Mouse (Mus musculus): ENCODE data around the gene Taco1. TPM values are rescaled to one million over a fixed set of nuclear protein-coding genes. Genes with fewer than 3 reads are reported as not detected.
A peak's percentile ranks its signal among the peaks of the same experiment; 100 is the strongest.

The Taco1 gene
- polyA plus RNA-seq, 1 experiment from 2014 or later, result 8.2 TPM

DNA sequence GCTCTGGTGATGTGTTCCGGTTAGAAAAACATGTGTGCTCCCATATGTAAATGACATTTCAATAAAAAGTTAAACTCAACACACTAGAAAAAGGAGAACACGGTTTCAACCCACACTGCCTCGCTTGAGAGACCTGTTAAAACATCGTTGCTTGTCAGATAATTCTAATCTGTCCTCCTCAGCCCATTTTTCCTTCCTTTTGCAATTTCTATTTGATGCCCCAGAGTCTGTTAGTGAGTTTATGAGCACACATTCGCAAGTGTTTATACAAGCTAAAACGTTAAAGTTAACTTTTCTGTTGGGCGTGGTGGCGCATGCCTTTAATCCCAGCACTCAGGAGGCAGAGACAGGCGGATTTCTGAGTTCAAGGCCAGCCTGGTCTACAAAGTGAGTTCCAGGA is 30.9 kb upstream of the Taco1 start:
- Histone ChIP-seq H3K9me3 (ENCODE audit: control insufficient read depth, low read length) (no peaks in the 10 kb centered on the region), H3K27ac (replicated peaks; ENCODE audit: low read depth, low read length) (no peak overlapping the region), H3K9ac (ENCODE audit: low read depth, low read length) (no peak overlapping the region), H3K36me3 (ENCODE audit: control insufficient read depth, insufficient read depth, low read length) (no peaks in the 10 kb centered on the region), H3K4me2 (ENCODE audit: low read depth, low read length) (no peak overlapping the region), H3K4me1 (ENCODE audit: control insufficient read depth, insufficient read depth, low read length) (peaks cover 12% of the 10 kb centered on the region), H3K27me3 (replicated peaks; ENCODE audit: control insufficient read depth, insufficient read depth, low read length) (no peaks in the 10 kb centered on the region), H3K4me3 (ENCODE audit: low read depth, low read length) (no peak overlapping the region)
- WGBS, result 87% methylated on average over 9 of the region's 9 CpGs
- DNase-seq (ENCODE audit: low spot score) (no peak), ATAC-seq (ENCODE audit: low read depth) (no peak)

GRCm38 (mm10) chr11:106036548-106037417 is 29.1 kb upstream of the Taco1 start, which contains the start of gene Dcaf7:
Dcaf7 (plus strand) TSS chr11:106036872.
- 0 out of 2 replicates have a peak, but pooled peaks cover 2% of the 10 kb centered on the region for H3K36me3 ChIP-seq (ENCODE audit: control insufficient read depth, insufficient read depth, low read length)
- DNase-seq (ENCODE audit: low spot score) (peak; percentile 99), ATAC-seq (ENCODE audit: low read depth) (peak; percentile 99)
- H3K27ac ChIP-seq (replicated peaks; ENCODE audit: low read depth, low read length), result peak within 1 kb of the TSS; percentile 88
- H3K9me3 ChIP-seq (ENCODE audit: control insufficient read depth, low read length), result no peaks in the 10 kb centered on the region
- WGBS, result under 1% methylated on average over 56 of the region's 66 CpGs
- peak within 1 kb of the TSS; percentile 93 for H3K9ac ChIP-seq (ENCODE audit: low read depth, low read length)
- H3K4me2 ChIP-seq (ENCODE audit: low read depth, low read length), result peak within 1 kb of the TSS; percentile 91
- peak within 1 kb of the TSS; percentile 98 for H3K4me3 ChIP-seq (ENCODE audit: low read depth, low read length)
- peaks cover 12% of the 10 kb centered on the region for H3K4me1 ChIP-seq (ENCODE audit: control insufficient read depth, insufficient read depth, low read length)
- no peaks in the 10 kb centered on the region for H3K27me3 ChIP-seq (replicated peaks; ENCODE audit: control insufficient read depth, insufficient read depth, low read length)

DNA sequence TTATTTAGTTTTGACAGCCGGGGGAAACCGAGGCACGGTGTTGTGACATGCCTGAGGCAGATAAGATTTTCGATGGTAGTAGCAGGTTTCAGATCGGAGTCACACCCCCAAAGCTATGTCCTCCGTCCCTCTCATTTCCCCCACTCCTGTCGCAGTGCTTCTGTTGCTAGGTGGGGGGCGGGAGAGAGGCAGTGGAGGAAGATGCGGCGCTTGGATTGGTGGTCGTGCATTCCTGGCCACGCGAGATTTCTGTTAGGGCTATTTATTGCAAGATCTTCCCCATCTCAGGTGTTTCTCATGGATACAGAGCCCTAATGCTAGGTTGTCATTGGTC is 28.5 kb upstream of the Taco1 start:
- DNase-seq (ENCODE audit: low spot score) (peak; percentile 72), ATAC-seq (ENCODE audit: low read depth) (no peak; the same call in 1 of the 2 replicates)
- Histone ChIP-seq H3K4me2 (ENCODE audit: low read depth, low read length) (peak overlapping the region; percentile 91), H3K36me3 (ENCODE audit: control insufficient read depth, insufficient read depth, low read length) (0 out of 2 replicates have a peak, but pooled peaks cover 2% of the 10 kb centered on the region), H3K9me3 (ENCODE audit: control insufficient read depth, low read length) (no peaks in the 10 kb centered on the region), H3K27me3 (replicated peaks; ENCODE audit: control insufficient read depth, insufficient read depth, low read length) (no peaks in the 10 kb centered on the region), H3K4me3 (ENCODE audit: low read depth, low read length) (peak overlapping the region; percentile 98), H3K9ac (ENCODE audit: low read depth, low read length) (peak overlapping the region; percentile 93), H3K27ac (replicated peaks; ENCODE audit: low read depth, low read length) (peak overlapping the region; percentile 88), H3K4me1 (ENCODE audit: control insufficient read depth, insufficient read depth, low read length) (peaks cover 12% of the 10 kb centered on the region)
- WGBS, result 0% methylated on average over 13 of the region's 13 CpGs

- Histone ChIP-seq H3K4me1 (ENCODE audit: control insufficient read depth, insufficient read depth, low read length) (no peaks in the 10 kb centered on the region), H3K27me3 (replicated peaks; ENCODE audit: control insufficient read depth, insufficient read depth, low read length) (no peaks in the 10 kb centered on the region), H3K4me3 (ENCODE audit: low read depth, low read length) (no peak overlapping the region), H3K9ac (ENCODE audit: low read depth, low read length) (no peak overlapping the region), H3K36me3 (ENCODE audit: control insufficient read depth, insufficient read depth, low read length) (peaks cover 30% of the 10 kb centered on the region), H3K4me2 (ENCODE audit: low read depth, low read length) (no peak overlapping the region), H3K9me3 (ENCODE audit: control insufficient read depth, low read length) (no peaks in the 10 kb centered on the region), H3K27ac (replicated peaks; ENCODE audit: low read depth, low read length) (no peak overlapping the region)
- ATAC-seq (ENCODE audit: low read depth) (no peak), DNase-seq (ENCODE audit: low spot score) (no peak)
Measured at GRCm38 (mm10) chr11:106044349-106044748, 21.5 kb upstream of the Taco1 start.

DNA sequence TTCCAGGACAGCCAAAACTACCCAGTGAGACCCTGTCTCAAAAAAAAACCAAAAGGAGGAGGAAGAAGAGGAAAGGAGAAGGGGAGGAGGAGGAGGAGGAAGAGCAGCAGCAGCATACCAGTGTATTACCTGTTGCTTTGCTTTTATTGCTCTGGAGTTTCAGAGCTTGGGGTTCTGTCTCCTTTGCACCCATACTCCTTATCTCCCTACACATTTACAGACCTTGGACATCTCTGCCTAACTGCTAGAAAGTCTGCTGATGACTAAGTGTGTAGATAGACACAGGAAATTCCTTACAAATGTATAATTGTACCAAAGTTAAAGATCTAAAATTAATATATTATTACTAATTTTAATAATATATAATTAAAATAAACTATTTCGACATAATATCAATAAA is 20.6 kb upstream of the Taco1 start:
- WGBS, result 84% methylated on average over 1 of the region's 1 CpGs
- H3K4me3 ChIP-seq (ENCODE audit: low read depth, low read length), result no peak overlapping the region
- ATAC-seq (ENCODE audit: low read depth) (no peak), DNase-seq (ENCODE audit: low spot score) (no peak)
- H3K36me3 ChIP-seq (ENCODE audit: control insufficient read depth, insufficient read depth, low read length), result peaks cover 38% of the 10 kb centered on the region
- no peaks in the 10 kb centered on the region for H3K4me1 ChIP-seq (ENCODE audit: control insufficient read depth, insufficient read depth, low read length)
- H3K27me3 ChIP-seq (replicated peaks; ENCODE audit: control insufficient read depth, insufficient read depth, low read length), result no peaks in the 10 kb centered on the region
- H3K9ac ChIP-seq (ENCODE audit: low read depth, low read length), result no peak overlapping the region
- H3K9me3 ChIP-seq (ENCODE audit: control insufficient read depth, low read length), result no peaks in the 10 kb centered on the region
- no peak overlapping the region for H3K27ac ChIP-seq (replicated peaks; ENCODE audit: low read depth, low read length)
- H3K4me2 ChIP-seq (ENCODE audit: low read depth, low read length), result no peak overlapping the region

DNA sequence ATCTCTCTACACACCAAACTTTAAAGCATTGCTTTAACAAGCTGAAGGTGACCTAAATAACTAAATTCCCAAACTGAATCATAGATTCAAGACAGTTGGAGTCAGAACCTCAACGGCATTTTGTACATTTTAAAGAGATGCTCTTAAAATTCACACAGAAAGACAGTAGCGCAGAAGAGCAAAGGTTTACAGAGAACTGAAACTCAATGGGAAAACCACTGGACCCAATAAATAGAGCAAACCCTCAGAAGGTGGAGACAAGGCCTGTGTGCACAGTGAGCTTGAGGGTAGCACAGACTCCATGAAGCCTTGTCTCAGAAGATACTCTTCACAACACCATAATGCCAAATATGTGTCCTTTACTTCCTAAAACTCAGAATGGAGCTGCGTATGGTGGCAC is 20.1 kb upstream of the Taco1 start:
- no peak for DNase-seq (ENCODE audit: low spot score)
- no peak overlapping the region for H3K27ac ChIP-seq (replicated peaks; ENCODE audit: low read depth, low read length)
- H3K4me2 ChIP-seq (ENCODE audit: low read depth, low read length), result no peak overlapping the region
- no peaks in the 10 kb centered on the region for H3K27me3 ChIP-seq (replicated peaks; ENCODE audit: control insufficient read depth, insufficient read depth, low read length)
- 93% methylated on average over 3 of the region's 3 CpGs for WGBS
- H3K4me1 ChIP-seq (ENCODE audit: control insufficient read depth, insufficient read depth, low read length), result no peaks in the 10 kb centered on the region
- ATAC-seq (ENCODE audit: low read depth), result no peak
- H3K9ac ChIP-seq (ENCODE audit: low read depth, low read length), result no peak overlapping the region
- no peaks in the 10 kb centered on the region for H3K9me3 ChIP-seq (ENCODE audit: control insufficient read depth, low read length)
- peaks cover 43% of the 10 kb centered on the region for H3K36me3 ChIP-seq (ENCODE audit: control insufficient read depth, insufficient read depth, low read length)
- no peak overlapping the region for H3K4me3 ChIP-seq (ENCODE audit: low read depth, low read length)

- Histone ChIP-seq H3K27ac (replicated peaks; ENCODE audit: low read depth, low read length) (no peak overlapping the region), H3K27me3 (replicated peaks; ENCODE audit: control insufficient read depth, insufficient read depth, low read length) (no peaks in the 10 kb centered on the region), H3K4me3 (ENCODE audit: low read depth, low read length) (no peak overlapping the region), H3K36me3 (ENCODE audit: control insufficient read depth, insufficient read depth, low read length) (peaks cover 48% of the 10 kb centered on the region), H3K4me2 (ENCODE audit: low read depth, low read length) (no peak overlapping the region), H3K9me3 (ENCODE audit: control insufficient read depth, low read length) (no peaks in the 10 kb centered on the region), H3K9ac (ENCODE audit: low read depth, low read length) (no peak overlapping the region), H3K4me1 (ENCODE audit: control insufficient read depth, insufficient read depth, low read length) (no peaks in the 10 kb centered on the region)
- 84% methylated on average over 9 of the region's 9 CpGs for WGBS
- DNase-seq (ENCODE audit: low spot score) (no peak), ATAC-seq (ENCODE audit: low read depth) (no peak)
Measured at GRCm38 (mm10) chr11:106046584-106046983, 19.3 kb upstream of the Taco1 start.

- WGBS, result 88% methylated on average over 2 of the region's 2 CpGs
- H3K36me3 ChIP-seq (ENCODE audit: control insufficient read depth, insufficient read depth, low read length), result peaks cover 97% of the 10 kb centered on the region
- no peak for DNase-seq (ENCODE audit: low spot score)
Measured at GRCm38 (mm10) chr11:106053921-106054320, 11.9 kb upstream of the Taco1 start.

GRCm38 (mm10) chr11:106054600-106054999 is 11.3 kb upstream of the Taco1 start:
- H3K27ac ChIP-seq (replicated peaks; ENCODE audit: low read depth, low read length), result no peak overlapping the region
- ATAC-seq (ENCODE audit: low read depth) (no peak), DNase-seq (ENCODE audit: low spot score) (no peak)
- H3K9me3 ChIP-seq (ENCODE audit: control insufficient read depth, low read length), result no peaks in the 10 kb centered on the region
- peaks cover 98% of the 10 kb centered on the region for H3K36me3 ChIP-seq (ENCODE audit: control insufficient read depth, insufficient read depth, low read length)
- no peak overlapping the region for H3K4me2 ChIP-seq (ENCODE audit: low read depth, low read length)
- no peak overlapping the region for H3K4me3 ChIP-seq (ENCODE audit: low read depth, low read length)
- H3K27me3 ChIP-seq (replicated peaks; ENCODE audit: control insufficient read depth, insufficient read depth, low read length), result no peaks in the 10 kb centered on the region
- H3K9ac ChIP-seq (ENCODE audit: low read depth, low read length), result no peak overlapping the region
- WGBS, result 94% methylated on average over 8 of the region's 8 CpGs
- no peaks in the 10 kb centered on the region for H3K4me1 ChIP-seq (ENCODE audit: control insufficient read depth, insufficient read depth, low read length)

More at GRCm38 (mm10) chr11:106053921-106054320, 11.9 kb upstream of the Taco1 start:
- Histone ChIP-seq H3K4me3 (ENCODE audit: low read depth, low read length) (no peak overlapping the region), H3K4me2 (ENCODE audit: low read depth, low read length) (no peak overlapping the region), H3K27me3 (replicated peaks; ENCODE audit: control insufficient read depth, insufficient read depth, low read length) (no peaks in the 10 kb centered on the region), H3K9me3 (ENCODE audit: control insufficient read depth, low read length) (no peaks in the 10 kb centered on the region), H3K27ac (replicated peaks; ENCODE audit: low read depth, low read length) (no peak overlapping the region), H3K4me1 (ENCODE audit: control insufficient read depth, insufficient read depth, low read length) (no peaks in the 10 kb centered on the region), H3K9ac (ENCODE audit: low read depth, low read length) (no peak overlapping the region)
- no peak for ATAC-seq (ENCODE audit: low read depth)

All from embryonic facial prominence, embryonic 14.5 days (tissue).